Mouse (Mus musculus) hindbrain, embryonic 13.5 days (tissue): ENCODE results near the gene Rhod. TPM values are rescaled to one million over a fixed set of nuclear protein-coding genes. Genes with fewer than 3 reads are reported as not detected.
A peak's percentile ranks its signal among the peaks of the same experiment; 100 is the strongest.
"Not testable (repeated sequence)": the region's sequence is repeated elsewhere in the genome, so short reads cannot be mapped to it uniquely, and the experiment has no call there.

ENCODE experiments used
- ATAC-seq: fragments of 200-750 bp; cut with Nextera tagmentation; 2 replicates; pipeline ENCODE4 v1.8.0; 2017; ENCODE audit warnings: moderate TSS enrichment; ENCODE audit not compliant: low FRiP score
- H3K27ac ChIP-seq: fragments of 300-500 bp; sonication (generic); 2 replicates; pipeline ENCODE4 v1.5.1; 2015; ENCODE audit warnings: inconsistent platforms, mild to moderate bottlenecking, moderate library complexity
- H3K27me3 ChIP-seq: fragments of 300-500 bp; sonication (generic); 2 replicates; pipeline ENCODE4 v1.6.1; 2015; ENCODE audit warnings: mild to moderate bottlenecking, inconsistent platforms
- H3K36me3 ChIP-seq: fragments of 300-500 bp; sonication (generic); 2 replicates; pipeline ENCODE4 v1.6.1; 2015; ENCODE audit warnings: mild to moderate bottlenecking, inconsistent platforms
- H3K4me1 ChIP-seq: fragments of 300-500 bp; sonication (generic); replicated peaks from 2 replicates; pipeline ENCODE4 v1.6.1; 2015; ENCODE audit warnings: inconsistent platforms
- H3K4me2 ChIP-seq: fragments of 300-500 bp; sonication (generic); 2 replicates; pipeline ENCODE4 v1.6.1; 2015; ENCODE audit warnings: inconsistent platforms, mild to moderate bottlenecking, moderate library complexity
- H3K4me3 ChIP-seq: fragments of 300-500 bp; sonication (generic); 2 replicates; pipeline ENCODE4 v1.5.1; 2015; ENCODE audit warnings: mild to moderate bottlenecking, inconsistent platforms
- H3K9ac ChIP-seq: fragments of 300-500 bp; sonication (generic); 2 replicates; pipeline ENCODE4 v1.6.1; 2015; ENCODE audit warnings: mild to moderate bottlenecking, inconsistent platforms
- H3K9me3 ChIP-seq: fragments of 300-500 bp; sonication (generic); 2 replicates; pipeline ENCODE4 v1.6.1; 2016; ENCODE audit warnings: inconsistent platforms
- WGBS: fragments of 180-500 bp; shearing (Covaris S2); methylation state at CpG from one replicate; pipeline ENCODE4 v1.1.7; 2015; 5-methylcytosine and 5-hydroxymethylcytosine counted together
- polyA plus RNA-seq: library from polyadenylated mRNA; unstranded; fragments of >200 nt; fragmentation: Nextera tagmentation; extraction: Ambion mirVana; gene quantifications from 2 replicates; pipeline ENCODE4 v1.2.1, GENCODE M21; 2015

The Rhod gene
- polyA plus RNA-seq, 1 experiment from 2014 or later = 7.8 TPM

- Histone ChIP-seq H3K27ac (no peak overlapping the region), H3K36me3 (no peaks in the 10 kb centered on the region), H3K27me3 (peaks cover 47% of the 10 kb centered on the region), H3K9ac (no peak overlapping the region), H3K4me3 (no peak overlapping the region), H3K4me1 (peaks cover 10% of the 10 kb centered on the region), H3K4me2 (no peak overlapping the region), H3K9me3 (no peaks in the 10 kb centered on the region)
- ATAC-seq = no peak
- 91% methylated on average over 5 of the region's 5 CpGs for WGBS
Measured at GRCm38 (mm10) chr19:4473549-4473948, 34.3 kb upstream of the Rhod start.

GRCm38 (mm10) chr19:4468363-4468762, 29.1 kb upstream of the Rhod start:
- Histone ChIP-seq H3K9me3 (no peaks in the 10 kb centered on the region), H3K27me3 (0 out of 2 replicates have a peak, but pooled peaks cover 4% of the 10 kb centered on the region), H3K27ac (no peak overlapping the region), H3K9ac (no peak overlapping the region), H3K4me1 (no peaks in the 10 kb centered on the region), H3K36me3 (no peaks in the 10 kb centered on the region), H3K4me3 (no peak overlapping the region), H3K4me2 (no peak overlapping the region)
- ATAC-seq = no peak
- WGBS = 30% methylated on average over 5 of the region's 5 CpGs

GRCm38 (mm10) chr19:4464666-4465065, 25.4 kb upstream of the Rhod start:
- H3K36me3 ChIP-seq = no peaks in the 10 kb centered on the region
- H3K27me3 ChIP-seq = no peaks in the 10 kb centered on the region
- WGBS = 88% methylated on average over 4 of the region's 4 CpGs
- H3K4me3 ChIP-seq = no peak overlapping the region
- H3K4me2 ChIP-seq = no peak overlapping the region
- no peaks in the 10 kb centered on the region for H3K4me1 ChIP-seq
- H3K9me3 ChIP-seq = no peaks in the 10 kb centered on the region
- no peak overlapping the region for H3K27ac ChIP-seq
- no peak overlapping the region for H3K9ac ChIP-seq
- no peak for ATAC-seq

- H3K9ac ChIP-seq = no peak overlapping the region
- H3K27me3 ChIP-seq = peaks cover 7% of the 10 kb centered on the region; the same call in 1 of the 2 replicates
- no peaks in the 10 kb centered on the region for H3K36me3 ChIP-seq
- no peak for ATAC-seq
- 90% methylated on average over 8 of the region's 8 CpGs for WGBS
- H3K9me3 ChIP-seq = no peaks in the 10 kb centered on the region
- H3K27ac ChIP-seq = no peak overlapping the region
- 0 out of 2 replicates have a peak, but pooled peaks cover under 1% of the 10 kb centered on the region for H3K4me1 ChIP-seq
- no peak overlapping the region for H3K4me3 ChIP-seq
- no peak overlapping the region for H3K4me2 ChIP-seq
Measured at GRCm38 (mm10) chr19:4461981-4462380, 22.7 kb upstream of the Rhod start.

GRCm38 (mm10) chr19:4456227-4456626, 17.0 kb upstream of the Rhod start:
- Histone ChIP-seq H3K4me2 (0 out of 2 replicates have a peak overlapping the region, but pooled peaks have one; percentile 8), H3K9ac (no peak overlapping the region), H3K4me3 (no peak overlapping the region), H3K36me3 (no peaks in the 10 kb centered on the region), H3K27ac (no peak overlapping the region), H3K9me3 (no peaks in the 10 kb centered on the region), H3K27me3 (peaks cover 7% of the 10 kb centered on the region; the same call in 1 of the 2 replicates), H3K4me1 (peaks cover 14% of the 10 kb centered on the region)
- ATAC-seq = no peak
- WGBS = 10% methylated on average over 11 of the region's 11 CpGs

GRCm38 (mm10) chr19:4455071-4455800, 16.0 kb upstream of the Rhod start:
- ATAC-seq = no peak
- no peak overlapping the region for H3K27ac ChIP-seq
- WGBS = 78% methylated on average over 15 of the region's 15 CpGs

GRCm38 (mm10) chr19:4454040-4454439, 14.8 kb upstream of the Rhod start:
- H3K4me2 ChIP-seq, H3K4me3 ChIP-seq, ATAC-seq, H3K9me3 ChIP-seq, H3K36me3 ChIP-seq, H3K27ac ChIP-seq, H3K27me3 ChIP-seq, H3K9ac ChIP-seq: not testable (repeated sequence)
- WGBS = 74% methylated on average over 1 of the region's 1 CpGs
- peaks cover 14% of the 10 kb centered on the region for H3K4me1 ChIP-seq

More at GRCm38 (mm10) chr19:4455071-4455800, 16.0 kb upstream of the Rhod start:
- H3K4me1 ChIP-seq = peaks cover 14% of the 10 kb centered on the region
- H3K4me3 ChIP-seq = no peak overlapping the region
- H3K4me2 ChIP-seq = no peak overlapping the region
- peaks cover 7% of the 10 kb centered on the region; the same call in 1 of the 2 replicates for H3K27me3 ChIP-seq
- no peak overlapping the region for H3K9ac ChIP-seq
- H3K36me3 ChIP-seq = no peaks in the 10 kb centered on the region
- H3K9me3 ChIP-seq = no peaks in the 10 kb centered on the region

GRCm38 (mm10) chr19:4452525-4452924, 13.3 kb upstream of the Rhod start:
- Histone ChIP-seq H3K9me3 (no peaks in the 10 kb centered on the region), H3K27ac (no peak overlapping the region), H3K36me3 (no peaks in the 10 kb centered on the region), H3K9ac (peak overlapping the region; percentile 24; the same call in 1 of the 2 replicates), H3K4me2 (no peak overlapping the region), H3K4me1 (peaks cover 14% of the 10 kb centered on the region), H3K27me3 (peaks cover 6% of the 10 kb centered on the region; the same call in 1 of the 2 replicates), H3K4me3 (no peak overlapping the region)
- no peak for ATAC-seq
- 48% methylated on average over 4 of the region's 4 CpGs for WGBS

GRCm38 (mm10) chr19:4451965-4452364, 12.7 kb upstream of the Rhod start:
- H3K36me3 ChIP-seq = no peaks in the 10 kb centered on the region
- H3K9me3 ChIP-seq = no peaks in the 10 kb centered on the region
- 23% methylated on average over 5 of the region's 5 CpGs for WGBS
- no peak for ATAC-seq
- H3K9ac ChIP-seq = peak overlapping the region; percentile 24; the same call in 1 of the 2 replicates
- peaks cover 14% of the 10 kb centered on the region for H3K4me1 ChIP-seq
- no peak overlapping the region for H3K4me3 ChIP-seq
- no peak overlapping the region for H3K27ac ChIP-seq
- no peak overlapping the region for H3K4me2 ChIP-seq
- H3K27me3 ChIP-seq = peaks cover under 1% of the 10 kb centered on the region; the same call in 1 of the 2 replicates

- no peak overlapping the region for H3K9ac ChIP-seq
- no peak for ATAC-seq
- H3K27ac ChIP-seq = no peak overlapping the region
- 70% methylated on average over 8 of the region's 8 CpGs for WGBS
- H3K4me2 ChIP-seq = no peak overlapping the region
- H3K4me1 ChIP-seq = peaks cover 11% of the 10 kb centered on the region
- H3K4me3 ChIP-seq = no peak overlapping the region
- no peaks in the 10 kb centered on the region; the same call in 1 of the 2 replicates for H3K27me3 ChIP-seq
- no peaks in the 10 kb centered on the region for H3K9me3 ChIP-seq
- H3K36me3 ChIP-seq = no peaks in the 10 kb centered on the region
Measured at GRCm38 (mm10) chr19:4451098-4451497, 11.9 kb upstream of the Rhod start.

- WGBS = 68% methylated on average over 5 of the region's 5 CpGs
Measured at GRCm38 (mm10) chr19:4450666-4451065, 11.4 kb upstream of the Rhod start.

GRCm38 (mm10) chr19:4449230-4449629, 10.0 kb upstream of the Rhod start:
- H3K4me2 ChIP-seq = no peak overlapping the region
- no peak overlapping the region for H3K4me3 ChIP-seq
- no peaks in the 10 kb centered on the region for H3K27me3 ChIP-seq
- H3K36me3 ChIP-seq = no peaks in the 10 kb centered on the region
- H3K9me3 ChIP-seq = no peaks in the 10 kb centered on the region
- no peak for ATAC-seq
- H3K9ac ChIP-seq = no peak overlapping the region
- WGBS = 97% methylated on average over 9 of the region's 9 CpGs
- H3K4me1 ChIP-seq = peaks cover 11% of the 10 kb centered on the region
- H3K27ac ChIP-seq = no peak overlapping the region

More at GRCm38 (mm10) chr19:4450666-4451065, 11.4 kb upstream of the Rhod start:
- no peak overlapping the region for H3K4me2 ChIP-seq
- no peaks in the 10 kb centered on the region; the same call in 1 of the 2 replicates for H3K27me3 ChIP-seq
- no peak for ATAC-seq
- H3K27ac ChIP-seq = no peak overlapping the region
- H3K36me3 ChIP-seq = no peaks in the 10 kb centered on the region
- no peak overlapping the region for H3K9ac ChIP-seq
- H3K4me3 ChIP-seq = no peak overlapping the region
- H3K4me1 ChIP-seq = peaks cover 11% of the 10 kb centered on the region
- H3K9me3 ChIP-seq = no peaks in the 10 kb centered on the region

GRCm38 (mm10) chr19:4447445-4447844, 8.2 kb upstream of the Rhod start:
- Histone ChIP-seq H3K9me3 (no peaks in the 10 kb centered on the region), H3K4me3 (no peak overlapping the region), H3K27me3 (no peaks in the 10 kb centered on the region), H3K27ac (no peak overlapping the region), H3K4me2 (no peak overlapping the region), H3K9ac (no peak overlapping the region), H3K36me3 (no peaks in the 10 kb centered on the region), H3K4me1 (peaks cover 7% of the 10 kb centered on the region)
- no peak for ATAC-seq
- 87% methylated on average over 9 of the region's 9 CpGs for WGBS
